Mouse (Mus musculus) midbrain, embryonic 15.5 days (tissue): ENCODE data around the gene Trim7. TPM values are rescaled to one million over a fixed set of nuclear protein-coding genes. Genes with fewer than 3 reads are reported as not detected.
"Not testable (repeated sequence)": the region's sequence is repeated elsewhere in the genome, so short reads cannot be mapped to it uniquely, and the experiment has no call there.

Experiments used
- ATAC-seq: fragments of 200-750 bp; cut with Nextera tagmentation; replicated peaks from 2 replicates; pipeline ENCODE4 v1.8.0; 2017; ENCODE audit warnings: moderate TSS enrichment
- H3K27ac ChIP-seq: fragments of 300-500 bp; sonication (generic); 2 replicates; pipeline ENCODE4 v1.5.1; 2015; ENCODE audit warnings: mild to moderate bottlenecking, inconsistent platforms
- H3K27me3 ChIP-seq: fragments of 300-500 bp; sonication (generic); replicated peaks from 2 replicates; pipeline ENCODE4 v1.6.1; 2015; ENCODE audit warnings: inconsistent platforms
- H3K36me3 ChIP-seq: fragments of 300-500 bp; sonication (generic); replicated peaks from 2 replicates; pipeline ENCODE4 v1.6.1; 2015; ENCODE audit warnings: inconsistent platforms
- H3K4me1 ChIP-seq: fragments of 300-500 bp; sonication (generic); 2 replicates; pipeline ENCODE4 v1.6.1; 2015; ENCODE audit warnings: inconsistent platforms
- H3K4me2 ChIP-seq: fragments of 300-500 bp; sonication (generic); 2 replicates; pipeline ENCODE4 v1.6.1; 2015; ENCODE audit warnings: inconsistent platforms, mild to moderate bottlenecking, moderate library complexity
- H3K4me3 ChIP-seq: fragments of 300-500 bp; sonication (generic); 2 replicates; pipeline ENCODE4 v1.5.1; 2015; ENCODE audit warnings: mild to moderate bottlenecking, inconsistent platforms
- H3K9ac ChIP-seq: fragments of 300-500 bp; sonication (generic); 2 replicates; pipeline ENCODE4 v1.6.1; 2015; ENCODE audit warnings: mild to moderate bottlenecking, inconsistent platforms
- H3K9me3 ChIP-seq: fragments of 300-500 bp; sonication (generic); 2 replicates; pipeline ENCODE4 v1.6.1; 2016; ENCODE audit warnings: inconsistent platforms
- WGBS: fragments of 180-500 bp; shearing (Covaris S2); methylation state at CpG from one replicate; pipeline ENCODE4 v1.1.7; 2015; ENCODE audit warnings: mixed read lengths; 5-methylcytosine and 5-hydroxymethylcytosine counted together
- polyA plus RNA-seq: library from polyadenylated mRNA; unstranded; fragments of >200 nt; fragmentation: Nextera tagmentation; extraction: Ambion mirVana; gene quantifications from 2 replicates; pipeline ENCODE4 v1.2.1, GENCODE M21; 2015

Trim7 gene
- polyA plus RNA-seq, 1 experiment from 2014 or later, result 2.3 TPM

- H3K9me3 ChIP-seq, result no peaks in the 10 kb centered on the region
- no peak overlapping the region for H3K9ac ChIP-seq
- no peak overlapping the region for H3K4me2 ChIP-seq
- WGBS, result 80% methylated on average over 7 of the region's 7 CpGs
- H3K27ac ChIP-seq, result no peak overlapping the region
- H3K4me3 ChIP-seq, result no peak overlapping the region
- H3K4me1 ChIP-seq, result peaks cover 38% of the 10 kb centered on the region
- H3K36me3 ChIP-seq, result no peaks in the 10 kb centered on the region
- no peak for ATAC-seq
- H3K27me3 ChIP-seq, result peaks cover 19% of the 10 kb centered on the region
Measured at GRCm38 (mm10) chr11:48819614-48820307, 6.2 kb upstream of the Trim7 start.

- ATAC-seq, result no peak
- no peak overlapping the region for H3K9ac ChIP-seq
- H3K4me1 ChIP-seq, result peaks cover 32% of the 10 kb centered on the region
- no peak overlapping the region for H3K4me3 ChIP-seq
- H3K27ac ChIP-seq, result no peak overlapping the region
- H3K4me2 ChIP-seq, result no peak overlapping the region
- H3K27me3 ChIP-seq, result peaks cover 22% of the 10 kb centered on the region
- no peaks in the 10 kb centered on the region for H3K36me3 ChIP-seq
- no peaks in the 10 kb centered on the region for H3K9me3 ChIP-seq
Measured at GRCm38 (mm10) chr11:48820308-48820674, 5.6 kb upstream of the Trim7 start.

- not testable (repeated sequence) for ATAC-seq, H3K9ac ChIP-seq, H3K4me3 ChIP-seq, H3K9me3 ChIP-seq, H3K4me2 ChIP-seq, H3K36me3 ChIP-seq, H3K27ac ChIP-seq
- Histone ChIP-seq H3K4me1 (peaks cover 22% of the 10 kb centered on the region), H3K27me3 (peaks cover 22% of the 10 kb centered on the region)
- WGBS, result 79% methylated on average over 14 of the region's 14 CpGs
Measured at GRCm38 (mm10) chr11:48821299-48821698, 4.6 kb upstream of the Trim7 start.

- H3K27me3 ChIP-seq, result peaks cover 25% of the 10 kb centered on the region
Measured at GRCm38 (mm10) chr11:48822768-48823512, 3.0 kb upstream of the Trim7 start.

GRCm38 (mm10) chr11:48823536-48823972 lies 2.4 kb upstream of the Trim7 start:
- ATAC-seq, result 0 out of 2 replicates have a peak, but pooled peaks have one; percentile 18
- H3K9ac ChIP-seq, result peak overlapping the region; percentile 2; the same call in 1 of the 2 replicates
- under 1% methylated on average over 15 of the region's 15 CpGs for WGBS

More at GRCm38 (mm10) chr11:48822768-48823512, 3.0 kb upstream of the Trim7 start:
- ATAC-seq, result no peak
- 32% methylated on average over 14 of the region's 14 CpGs for WGBS
- Histone ChIP-seq H3K4me3 (peak overlapping the region; percentile 35), H3K4me2 (peak overlapping the region; percentile 56), H3K9me3 (no peaks in the 10 kb centered on the region), H3K27ac (no peak overlapping the region), H3K4me1 (peaks cover 29% of the 10 kb centered on the region), H3K36me3 (no peaks in the 10 kb centered on the region), H3K9ac (no peak overlapping the region)

GRCm38 (mm10) chr11:48824311-48824830 lies 1.6 kb upstream of the Trim7 start:
- peak overlapping the region; percentile 35 for H3K4me3 ChIP-seq
- H3K4me2 ChIP-seq, result peak overlapping the region; percentile 56
- no peaks in the 10 kb centered on the region for H3K9me3 ChIP-seq
- no peak overlapping the region for H3K27ac ChIP-seq
- no peaks in the 10 kb centered on the region for H3K36me3 ChIP-seq
- WGBS, result 4% methylated on average over 22 of the region's 22 CpGs
- no peak for ATAC-seq
- H3K4me1 ChIP-seq, result peaks cover 26% of the 10 kb centered on the region
- H3K27me3 ChIP-seq, result peaks cover 26% of the 10 kb centered on the region
- H3K9ac ChIP-seq, result 0 out of 2 replicates have a peak overlapping the region, but pooled peaks have one; percentile 2

More at GRCm38 (mm10) chr11:48823536-48823972, 2.4 kb upstream of the Trim7 start:
- Histone ChIP-seq H3K36me3 (no peaks in the 10 kb centered on the region), H3K4me3 (peak overlapping the region; percentile 35), H3K27ac (no peak overlapping the region), H3K4me1 (peaks cover 29% of the 10 kb centered on the region), H3K4me2 (peak overlapping the region; percentile 56), H3K27me3 (peaks cover 26% of the 10 kb centered on the region), H3K9me3 (no peaks in the 10 kb centered on the region)

- ATAC-seq, result no peak
Measured at GRCm38 (mm10) chr11:48826752-48827096, 784 bp downstream of the Trim7 start.

GRCm38 (mm10) chr11:48827926-48828325 lies 2.0 kb downstream of the Trim7 start:
- Histone ChIP-seq H3K9me3 (no peaks in the 10 kb centered on the region), H3K4me1 (peaks cover 23% of the 10 kb centered on the region), H3K4me2 (no peak overlapping the region), H3K27ac (no peak overlapping the region), H3K36me3 (no peaks in the 10 kb centered on the region), H3K27me3 (peaks cover 19% of the 10 kb centered on the region), H3K4me3 (no peak overlapping the region), H3K9ac (no peak overlapping the region)
- WGBS, result 68% methylated on average over 6 of the region's 6 CpGs
- ATAC-seq, result no peak

More at GRCm38 (mm10) chr11:48826752-48827096, 784 bp downstream of the Trim7 start:
- H3K36me3 ChIP-seq, result no peaks in the 10 kb centered on the region
- peak overlapping the region; percentile 43 for H3K4me3 ChIP-seq
- 0 out of 2 replicates have a peak overlapping the region, but pooled peaks have one; percentile 8 for H3K9ac ChIP-seq
- peak overlapping the region; percentile 25; the same call in 1 of the 2 replicates for H3K27ac ChIP-seq
- H3K4me1 ChIP-seq, result peaks cover 26% of the 10 kb centered on the region
- 1% methylated on average over 6 of the region's 6 CpGs for WGBS
- peak overlapping the region; percentile 66 for H3K4me2 ChIP-seq
- H3K9me3 ChIP-seq, result no peaks in the 10 kb centered on the region
- H3K27me3 ChIP-seq, result peaks cover 26% of the 10 kb centered on the region

- H3K9ac ChIP-seq, result no peak overlapping the region
Measured at GRCm38 (mm10) chr11:48830279-48830678, 4.3 kb downstream of the Trim7 start.

GRCm38 (mm10) chr11:48831273-48831672 lies 5.3 kb downstream of the Trim7 start:
- Histone ChIP-seq H3K9ac (no peak overlapping the region), H3K9me3 (no peaks in the 10 kb centered on the region), H3K4me1 (peaks cover 11% of the 10 kb centered on the region), H3K27me3 (0 out of 2 replicates have a peak, but pooled peaks cover 5% of the 10 kb centered on the region), H3K4me2 (no peak overlapping the region), H3K4me3 (no peak overlapping the region), H3K27ac (no peak overlapping the region), H3K36me3 (no peaks in the 10 kb centered on the region)
- no peak for ATAC-seq
- 83% methylated on average over 2 of the region's 2 CpGs for WGBS

More at GRCm38 (mm10) chr11:48830279-48830678, 4.3 kb downstream of the Trim7 start:
- Histone ChIP-seq H3K27me3 (0 out of 2 replicates have a peak, but pooled peaks cover 5% of the 10 kb centered on the region), H3K27ac (no peak overlapping the region), H3K4me3 (no peak overlapping the region), H3K36me3 (no peaks in the 10 kb centered on the region), H3K9me3 (no peaks in the 10 kb centered on the region), H3K4me1 (peaks cover 11% of the 10 kb centered on the region), H3K4me2 (no peak overlapping the region)
- 81% methylated on average over 2 of the region's 2 CpGs for WGBS
- no peak for ATAC-seq

- Histone ChIP-seq H3K36me3 (no peaks in the 10 kb centered on the region), H3K4me3 (peak overlapping the region; percentile 58; the same call in 1 of the 2 replicates), H3K9ac (no peak overlapping the region), H3K4me2 (peak overlapping the region; percentile 59), H3K27ac (no peak overlapping the region), H3K4me1 (peaks cover 12% of the 10 kb centered on the region), H3K27me3 (0 out of 2 replicates have a peak, but pooled peaks cover 3% of the 10 kb centered on the region), H3K9me3 (no peaks in the 10 kb centered on the region)
- ATAC-seq, result no peak
- 47% methylated on average over 8 of the region's 9 CpGs for WGBS
Measured at GRCm38 (mm10) chr11:48833078-48833730, 7.3 kb downstream of the Trim7 start.
